Mouse (Mus musculus): ENCODE results near the gene Rab8b. TPM values are rescaled to one million over a fixed set of nuclear protein-coding genes. Genes with fewer than 3 reads are reported as not detected.
A peak's percentile ranks its signal among the peaks of the same experiment; 100 is the strongest.

Rab8b gene
- polyA plus RNA-seq (2015; fragmentation: Nextera tagmentation; extraction: Ambion mirVana), result 31.1 and 32.4 TPM in 2 replicates

DNA sequence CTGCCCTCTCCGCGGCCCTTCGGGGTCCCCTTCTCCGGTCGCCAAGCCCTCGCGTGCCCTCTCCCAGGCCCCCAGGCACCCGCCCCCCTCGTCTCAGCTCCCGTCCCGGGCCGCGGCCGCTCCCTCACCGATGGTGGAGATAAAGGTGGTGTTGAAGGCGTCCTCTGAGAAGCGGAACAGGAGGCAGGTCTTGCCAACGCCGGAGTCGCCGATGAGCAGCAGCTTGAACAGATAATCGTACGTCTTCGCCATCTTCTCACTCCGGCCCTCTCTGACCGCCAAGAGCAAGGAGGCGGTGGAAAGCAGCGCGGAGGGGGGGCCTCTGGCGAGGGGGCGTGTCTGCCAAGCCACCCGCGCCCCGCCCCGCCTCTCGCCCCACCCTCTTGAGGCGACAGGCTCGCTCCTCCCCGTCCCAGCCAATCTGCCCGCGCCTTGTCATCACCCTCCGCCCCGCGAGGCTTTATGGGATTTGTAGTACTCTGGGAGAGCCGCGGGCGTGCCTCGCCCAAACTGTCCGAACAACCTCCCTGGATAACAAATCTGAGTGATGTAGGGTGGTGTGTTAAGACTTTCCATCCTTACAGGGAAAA, at the start of gene Rab8b:
Rab8b (minus strand) TSS at position 306 of the 590 bp plus-strand sequence.
- H3K27ac ChIP-seq, result peak within 1 kb of the TSS; percentile 92
- peak within 1 kb of the TSS; percentile 84 for H3K4me2 ChIP-seq (replicated peaks)
- H3K36me3 ChIP-seq, result no peaks in the 10 kb centered on the region
- peak within 1 kb of the TSS; percentile 93 for H3K9ac ChIP-seq (replicated peaks)
- H3K9me3 ChIP-seq, result no peaks in the 10 kb centered on the region
- peaks cover 36% of the 10 kb centered on the region for H3K4me1 ChIP-seq (replicated peaks)
- H3K27me3 ChIP-seq, result no peaks in the 10 kb centered on the region
- WGBS, result under 1% methylated on average over 43 of the region's 49 CpGs
- peak; percentile 98 for ATAC-seq
- H3K4me3 ChIP-seq (replicated peaks), result peak within 1 kb of the TSS; percentile 87

DNA sequence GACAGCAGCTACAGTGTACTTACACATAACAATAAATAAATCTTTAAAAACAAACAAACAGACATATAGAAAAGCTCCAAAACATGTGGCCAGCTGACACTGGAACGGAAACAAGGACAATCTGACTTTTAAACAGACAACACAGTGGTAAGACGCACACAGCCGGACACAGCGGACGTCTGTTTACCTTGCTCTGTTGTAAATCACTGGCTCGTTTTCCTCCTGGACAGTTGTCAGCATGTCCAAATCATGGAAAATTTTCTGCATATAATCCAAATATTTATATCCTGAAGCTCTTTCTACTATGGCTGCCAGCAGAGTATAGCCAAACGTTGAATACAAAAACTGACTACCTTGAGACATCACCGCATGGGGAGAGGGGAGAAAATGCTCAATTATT, 48.0 kb upstream of the Rab8b start:
- Histone ChIP-seq H3K36me3 (peaks cover 33% of the 10 kb centered on the region), H3K9ac (replicated peaks) (no peak overlapping the region), H3K27ac (no peak overlapping the region), H3K4me1 (replicated peaks) (no peaks in the 10 kb centered on the region), H3K4me3 (replicated peaks) (no peak overlapping the region), H3K27me3 (no peaks in the 10 kb centered on the region), H3K9me3 (no peaks in the 10 kb centered on the region), H3K4me2 (replicated peaks) (no peak overlapping the region)
- WGBS, result 90% methylated on average over 8 of the region's 8 CpGs
- no peak for ATAC-seq

DNA sequence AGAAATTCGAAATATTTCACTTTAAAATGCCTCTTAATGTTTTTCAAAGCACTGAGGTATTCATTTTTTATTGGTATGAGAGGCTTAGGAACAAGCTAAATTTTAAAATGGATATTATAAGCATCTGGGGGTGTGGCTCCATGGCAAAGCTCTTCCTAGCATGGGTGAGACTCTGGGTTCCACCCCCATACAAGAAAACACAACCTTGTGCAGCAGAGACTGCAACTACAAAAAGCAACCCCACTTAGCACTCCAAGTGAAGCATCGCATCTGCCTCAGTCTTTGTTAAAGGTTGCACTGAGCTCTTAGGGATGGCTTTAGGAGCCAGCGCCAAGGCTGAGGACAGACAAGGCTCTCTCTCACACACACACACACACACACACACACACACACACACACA, 42.0 kb upstream of the Rab8b start:
- no peaks in the 10 kb centered on the region for H3K27me3 ChIP-seq
- H3K4me1 ChIP-seq (replicated peaks), result no peaks in the 10 kb centered on the region
- ATAC-seq, result no peak
- peaks cover 6% of the 10 kb centered on the region; the same call in 1 of the 2 replicates for H3K36me3 ChIP-seq
- no peaks in the 10 kb centered on the region for H3K9me3 ChIP-seq
- no peak overlapping the region for H3K9ac ChIP-seq (replicated peaks)
- H3K4me2 ChIP-seq (replicated peaks), result no peak overlapping the region
- WGBS, result 77% methylated on average over 2 of the region's 3 CpGs
- H3K27ac ChIP-seq, result no peak overlapping the region
- H3K4me3 ChIP-seq (replicated peaks), result no peak overlapping the region

DNA sequence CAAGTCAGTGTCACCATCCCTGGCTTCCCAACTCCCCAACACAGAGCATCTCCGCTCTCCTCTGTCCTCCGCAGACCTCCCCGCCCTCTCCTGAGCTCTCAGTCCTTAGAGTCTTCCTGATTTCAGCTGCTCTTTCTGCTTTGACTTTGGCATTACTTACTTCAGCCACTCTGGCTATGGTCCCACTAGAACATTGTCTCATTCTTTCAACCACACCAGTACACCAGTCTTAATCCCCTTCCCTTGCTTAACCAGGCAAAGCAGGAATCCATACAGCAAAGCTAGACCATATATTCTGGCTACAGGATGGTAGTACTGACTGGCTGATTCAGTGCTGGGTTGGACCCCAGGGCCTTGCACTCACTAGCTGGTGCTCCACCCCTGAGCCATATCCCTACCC, 38.0 kb upstream of the Rab8b start:
- Histone ChIP-seq H3K4me1 (replicated peaks) (no peaks in the 10 kb centered on the region), H3K9me3 (no peaks in the 10 kb centered on the region), H3K27me3 (no peaks in the 10 kb centered on the region), H3K4me3 (replicated peaks) (no peak overlapping the region), H3K27ac (no peak overlapping the region), H3K4me2 (replicated peaks) (no peak overlapping the region), H3K9ac (replicated peaks) (no peak overlapping the region), H3K36me3 (peaks cover 8% of the 10 kb centered on the region)
- 87% methylated on average over 3 of the region's 3 CpGs for WGBS
- ATAC-seq, result no peak

DNA sequence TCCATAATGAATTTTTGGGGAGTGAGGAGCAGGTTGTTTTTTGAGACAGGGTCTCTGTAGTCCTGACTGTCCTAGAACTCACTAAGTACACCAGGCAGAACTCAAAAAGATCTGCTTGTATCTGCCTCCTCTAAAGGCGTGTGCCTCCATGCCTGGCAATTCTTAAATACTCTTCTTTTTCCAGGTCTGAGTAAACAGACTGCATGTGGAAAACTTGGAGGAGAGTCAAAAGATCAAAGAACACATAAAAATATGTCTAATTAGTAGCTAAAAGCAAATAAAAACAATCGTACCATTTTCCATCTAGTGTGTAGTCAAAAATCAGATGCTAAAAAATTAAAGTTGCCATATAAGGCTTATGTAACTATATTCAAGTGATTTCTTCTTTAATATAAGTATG, 33.4 kb upstream of the Rab8b start:
- Histone ChIP-seq H3K36me3 (peaks cover 17% of the 10 kb centered on the region), H3K9me3 (no peaks in the 10 kb centered on the region), H3K4me3 (replicated peaks) (no peak overlapping the region), H3K27ac (no peak overlapping the region), H3K27me3 (no peaks in the 10 kb centered on the region), H3K4me2 (replicated peaks) (no peak overlapping the region), H3K9ac (replicated peaks) (no peak overlapping the region), H3K4me1 (replicated peaks) (no peaks in the 10 kb centered on the region)
- ATAC-seq, result no peak
- WGBS, result 90% methylated on average over 2 of the region's 2 CpGs

DNA sequence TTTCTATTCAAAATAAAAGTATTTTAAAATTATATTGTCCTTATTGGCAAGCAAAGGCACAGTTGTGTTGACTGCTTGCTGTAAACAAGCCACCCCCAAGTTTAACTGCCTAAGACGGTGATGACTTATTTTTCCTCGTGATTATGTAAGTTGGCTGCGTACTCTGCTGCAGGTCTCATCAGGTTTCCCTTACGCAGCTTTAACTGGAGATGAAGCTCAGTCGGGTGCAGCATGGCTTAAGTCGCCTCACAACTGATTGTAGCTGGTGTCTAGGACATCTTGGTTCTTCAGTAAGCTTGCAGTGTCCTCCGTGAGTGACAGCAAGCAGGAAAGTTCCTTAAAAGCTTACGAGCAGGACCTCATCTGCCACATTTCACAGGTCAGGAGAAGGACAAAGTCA, 32.8 kb upstream of the Rab8b start:
- Histone ChIP-seq H3K36me3 (peaks cover 17% of the 10 kb centered on the region), H3K4me3 (replicated peaks) (no peak overlapping the region), H3K4me2 (replicated peaks) (no peak overlapping the region), H3K4me1 (replicated peaks) (no peaks in the 10 kb centered on the region), H3K27me3 (no peaks in the 10 kb centered on the region), H3K9ac (replicated peaks) (no peak overlapping the region), H3K27ac (no peak overlapping the region), H3K9me3 (no peaks in the 10 kb centered on the region)
- no peak for ATAC-seq
- 83% methylated on average over 8 of the region's 8 CpGs for WGBS

DNA sequence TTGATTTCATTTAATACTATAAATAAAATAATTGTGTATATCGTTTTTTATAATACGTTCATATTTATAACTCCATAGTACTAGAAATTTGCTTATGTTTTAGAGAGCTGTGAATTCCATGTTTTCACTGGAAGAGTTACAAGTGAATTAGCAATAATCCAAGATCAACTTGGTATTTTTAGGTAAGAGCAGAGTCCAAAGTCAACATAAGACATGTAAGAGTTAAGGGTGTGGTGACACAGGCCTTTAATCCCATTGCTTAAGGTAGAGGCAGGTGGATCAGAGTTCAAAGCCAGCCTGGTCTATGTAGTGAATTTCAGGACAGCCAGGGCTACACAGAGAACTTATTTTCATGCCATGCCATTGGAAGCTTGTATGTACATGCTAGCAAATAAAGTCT, 29.0 kb upstream of the Rab8b start:
- H3K9me3 ChIP-seq, result no peaks in the 10 kb centered on the region
- no peaks in the 10 kb centered on the region for H3K27me3 ChIP-seq
- peaks cover 6% of the 10 kb centered on the region for H3K4me1 ChIP-seq (replicated peaks)
- H3K4me2 ChIP-seq (replicated peaks), result no peak overlapping the region
- no peak overlapping the region for H3K27ac ChIP-seq
- peaks cover 9% of the 10 kb centered on the region for H3K36me3 ChIP-seq
- no peak overlapping the region for H3K9ac ChIP-seq (replicated peaks)
- H3K4me3 ChIP-seq (replicated peaks), result no peak overlapping the region
- no peak for ATAC-seq
- 97% methylated on average over 2 of the region's 2 CpGs for WGBS

DNA sequence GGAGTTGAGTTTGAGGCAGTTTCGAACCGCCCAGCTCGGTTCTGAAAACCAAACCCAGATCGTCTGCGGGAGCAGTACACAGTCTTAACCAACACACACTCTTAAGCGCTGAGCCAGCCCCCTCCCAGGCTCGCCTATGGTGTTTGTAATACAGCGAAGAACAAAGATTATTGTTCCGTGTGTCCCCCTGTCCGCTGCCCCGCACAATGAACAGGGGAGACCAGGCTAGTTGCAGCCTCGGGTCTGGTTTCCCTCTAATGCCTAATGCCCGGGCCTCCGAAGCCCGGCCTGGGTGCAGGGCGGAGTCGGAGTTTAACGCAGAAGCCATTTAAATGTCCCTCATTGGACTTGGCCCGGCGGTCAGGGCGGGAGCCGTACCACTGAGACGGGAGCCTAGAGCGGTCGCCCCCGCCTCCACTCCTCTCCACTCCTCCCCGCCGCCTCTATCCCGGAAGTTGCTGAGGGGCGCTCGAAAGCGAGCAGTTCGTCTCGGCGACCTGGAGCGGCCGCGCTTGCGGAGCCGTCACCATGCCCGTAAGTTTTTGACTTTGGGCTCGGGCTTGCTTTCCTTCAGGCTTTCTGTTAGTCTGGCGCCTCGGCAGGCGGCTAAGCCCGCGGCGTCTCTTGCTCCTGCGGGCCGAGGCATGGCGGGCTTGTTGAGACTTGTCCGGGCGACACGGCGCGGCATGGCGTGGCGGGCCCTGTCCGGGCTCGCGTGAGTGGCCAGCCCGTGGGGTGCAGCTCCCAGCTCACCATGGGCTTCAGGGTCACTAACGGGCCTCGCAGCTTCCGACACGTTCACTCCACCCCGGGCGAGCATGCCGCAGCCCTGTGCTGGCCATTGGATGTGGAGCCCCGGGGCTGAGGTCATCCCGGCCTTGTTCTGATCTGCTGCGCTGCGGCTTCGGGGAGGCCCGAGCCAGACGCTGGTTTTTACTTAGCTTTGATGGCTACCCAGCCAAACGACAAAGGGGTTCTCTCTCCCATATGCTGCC, 26.5 kb upstream of the Rab8b start, which contains the start of gene Rps27l:
Rps27l (plus strand) TSS at position 440 of the 995 bp plus-strand sequence.
- Histone ChIP-seq H3K4me1 (replicated peaks) (peaks cover 6% of the 10 kb centered on the region), H3K9ac (replicated peaks) (peak within 1 kb of the TSS; percentile 92), H3K36me3 (peaks cover 9% of the 10 kb centered on the region), H3K27me3 (no peaks in the 10 kb centered on the region), H3K4me3 (replicated peaks) (peak within 1 kb of the TSS; percentile 92), H3K27ac (peak within 1 kb of the TSS; percentile 96), H3K9me3 (no peaks in the 10 kb centered on the region), H3K4me2 (replicated peaks) (peak within 1 kb of the TSS; percentile 91)
- under 1% methylated on average over 77 of the region's 77 CpGs for WGBS
- peak; percentile 99 for ATAC-seq

DNA sequence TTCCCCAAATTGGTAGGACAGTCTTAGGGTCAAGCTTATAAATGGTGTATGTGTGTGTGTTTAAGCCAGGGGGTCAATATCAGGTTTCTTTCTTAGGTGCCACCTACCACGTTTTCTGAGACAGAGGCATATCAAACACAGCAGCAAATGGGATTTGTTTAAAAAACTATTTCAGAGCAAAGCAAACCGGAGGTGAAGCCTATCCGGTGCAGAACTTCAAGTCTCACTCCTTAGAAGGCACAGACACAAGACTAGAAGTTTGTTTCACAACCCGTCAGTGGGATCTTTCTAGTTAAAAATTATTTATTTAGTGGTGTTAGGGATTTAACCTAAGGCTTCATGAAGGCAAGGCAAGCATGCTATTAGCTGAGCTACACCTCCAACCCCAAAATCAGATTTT, 25.7 kb upstream of the Rab8b start:
- peak overlapping the region; percentile 92 for H3K4me3 ChIP-seq (replicated peaks)
- peak overlapping the region; percentile 96 for H3K27ac ChIP-seq
- peaks cover 6% of the 10 kb centered on the region for H3K4me1 ChIP-seq (replicated peaks)
- H3K9me3 ChIP-seq, result no peaks in the 10 kb centered on the region
- no peak for ATAC-seq
- peak overlapping the region; percentile 92 for H3K9ac ChIP-seq (replicated peaks)
- peaks cover 9% of the 10 kb centered on the region for H3K36me3 ChIP-seq
- H3K27me3 ChIP-seq, result no peaks in the 10 kb centered on the region
- peak overlapping the region; percentile 91 for H3K4me2 ChIP-seq (replicated peaks)
- WGBS, result 26% methylated on average over 4 of the region's 4 CpGs

DNA sequence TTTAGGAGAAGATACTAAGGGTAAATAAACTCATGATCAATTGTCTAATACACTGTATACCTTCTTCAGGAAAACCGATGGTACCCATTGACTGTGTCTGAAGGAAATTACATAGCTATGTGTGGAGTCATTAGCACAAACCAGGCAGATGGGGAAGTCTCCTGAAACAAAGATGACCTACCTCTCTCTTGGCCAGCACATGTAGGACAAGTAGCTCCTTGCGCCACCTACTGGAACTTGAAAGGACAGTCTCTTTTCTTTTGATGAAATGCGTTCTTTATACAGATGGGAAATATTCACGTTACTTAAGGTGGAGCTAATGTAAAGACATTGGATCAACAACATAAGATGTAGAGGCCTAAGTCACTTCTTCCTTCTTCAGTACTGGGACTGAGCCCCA, 19.3 kb upstream of the Rab8b start:
- H3K27ac ChIP-seq, result no peak overlapping the region
- no peak overlapping the region for H3K9ac ChIP-seq (replicated peaks)
- 6% methylated on average over 4 of the region's 4 CpGs for WGBS
- H3K9me3 ChIP-seq, result no peaks in the 10 kb centered on the region
- peaks cover 10% of the 10 kb centered on the region for H3K4me1 ChIP-seq (replicated peaks)
- H3K27me3 ChIP-seq, result no peaks in the 10 kb centered on the region
- no peak overlapping the region for H3K4me2 ChIP-seq (replicated peaks)
- H3K4me3 ChIP-seq (replicated peaks), result no peak overlapping the region
- ATAC-seq, result 0 out of 2 replicates have a peak, but pooled peaks have one; percentile 38
- no peaks in the 10 kb centered on the region for H3K36me3 ChIP-seq

DNA sequence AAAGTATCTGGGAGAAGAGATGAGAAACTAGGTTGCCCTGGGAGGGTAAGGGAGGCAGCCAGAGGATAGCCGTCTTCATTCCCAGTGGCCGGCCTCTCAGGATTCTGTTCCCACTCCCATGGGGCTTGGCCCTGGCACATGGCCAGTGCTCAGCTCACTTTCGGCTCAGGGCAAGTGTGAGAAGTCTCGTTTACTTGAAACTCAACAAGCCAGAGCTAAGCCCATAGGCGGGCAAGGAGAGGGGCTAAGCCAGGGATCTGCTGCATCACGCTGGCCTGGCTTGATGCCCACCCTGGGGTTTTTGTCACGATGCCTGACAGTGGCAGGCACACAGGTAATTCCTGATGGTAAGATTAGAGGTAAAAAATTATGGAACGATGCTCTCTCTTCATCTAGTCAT, 18.0 kb upstream of the Rab8b start:
- no peak overlapping the region for H3K4me2 ChIP-seq (replicated peaks)

More for the DNA sequence above, 18.0 kb upstream of the Rab8b start:
- WGBS, result 67% methylated on average over 8 of the region's 8 CpGs
- Histone ChIP-seq H3K27ac (no peak overlapping the region), H3K36me3 (no peaks in the 10 kb centered on the region), H3K27me3 (no peaks in the 10 kb centered on the region), H3K4me1 (replicated peaks) (peaks cover 18% of the 10 kb centered on the region), H3K9me3 (no peaks in the 10 kb centered on the region), H3K4me3 (replicated peaks) (no peak overlapping the region), H3K9ac (replicated peaks) (no peak overlapping the region)
- no peak for ATAC-seq
